Mouse (Mus musculus): ENCODE results near the gene Upf1.

Upf1 gene

GRCm38 (mm10) chr8:70353194-70353817, at the start of gene Upf1:
Gene Upf1 (minus strand): TSS chr8:70353278.
- peak; percentile 100 for DNase-seq

GRCm38 (mm10) chr8:70397611-70398563, 44.8 kb upstream of the Upf1 start:
- no peak for DNase-seq

GRCm38 (mm10) chr8:70396184-70396583, 43.1 kb upstream of the Upf1 start:
- no peak for DNase-seq

- no peak for DNase-seq
Observed at GRCm38 (mm10) chr8:70395649-70396048, 42.6 kb upstream of the Upf1 start.

GRCm38 (mm10) chr8:70394269-70394998, 41.4 kb upstream of the Upf1 start:
- no peak for DNase-seq

GRCm38 (mm10) chr8:70393087-70393486, 40.0 kb upstream of the Upf1 start:
- no peak for DNase-seq

- no peak for DNase-seq
Observed at GRCm38 (mm10) chr8:70389678-70390077, 36.6 kb upstream of the Upf1 start.

GRCm38 (mm10) chr8:70383287-70383686, 30.2 kb upstream of the Upf1 start:
- DNase-seq = peak; percentile 64

- no peak for DNase-seq
Observed at GRCm38 (mm10) chr8:70380069-70380468, 27.0 kb upstream of the Upf1 start.

GRCm38 (mm10) chr8:70377049-70377448, 24.0 kb upstream of the Upf1 start:
- peak; percentile 9 for DNase-seq

GRCm38 (mm10) chr8:70376275-70376741, 23.2 kb upstream of the Upf1 start:
- peak; percentile 11 for DNase-seq

- no peak for DNase-seq
Observed at GRCm38 (mm10) chr8:70375212-70375859, 22.3 kb upstream of the Upf1 start.

GRCm38 (mm10) chr8:70374318-70374927, 21.3 kb upstream of the Upf1 start:
- DNase-seq = peak; percentile 52

- DNase-seq = no peak
Observed at GRCm38 (mm10) chr8:70373397-70374317, 20.6 kb upstream of the Upf1 start, which contains the start of gene Comp. Gene Comp (plus strand): TSS chr8:70373558.

- DNase-seq = no peak
Observed at GRCm38 (mm10) chr8:70371951-70372350, 18.9 kb upstream of the Upf1 start.

- DNase-seq = no peak
Observed at GRCm38 (mm10) chr8:70370476-70370875, 17.4 kb upstream of the Upf1 start.

GRCm38 (mm10) chr8:70366588-70366987, 13.5 kb upstream of the Upf1 start:
- no peak for DNase-seq

- no peak for DNase-seq
Observed at GRCm38 (mm10) chr8:70364066-70364465, 11.0 kb upstream of the Upf1 start.

GRCm38 (mm10) chr8:70361484-70362032, 8.5 kb upstream of the Upf1 start:
- no peak for DNase-seq

GRCm38 (mm10) chr8:70360769-70361168, 7.7 kb upstream of the Upf1 start:
- DNase-seq = peak; percentile 35

- no peak for DNase-seq
Observed at GRCm38 (mm10) chr8:70359411-70359810, 6.3 kb upstream of the Upf1 start.

Data from thymus, postnatal 25 days (tissue).